Mouse (Mus musculus): ENCODE data around the gene Nr2f2. TPM values are rescaled to one million over a fixed set of nuclear protein-coding genes. Genes with fewer than 3 reads are reported as not detected.

The Nr2f2 gene
- polyA plus RNA-seq, 1 experiment from 2014 or later, result 25.1 TPM

- Histone ChIP-seq H3K36me3 (no peaks in the 10 kb centered on the region), H3K4me2 (no peak overlapping the region), H3K4me1 (replicated peaks) (no peaks in the 10 kb centered on the region), H3K4me3 (no peak overlapping the region), H3K27ac (no peak overlapping the region), H3K9me3 (replicated peaks) (no peaks in the 10 kb centered on the region), H3K27me3 (0 out of 2 replicates have a peak, but pooled peaks cover 3% of the 10 kb centered on the region), H3K9ac (no peak overlapping the region)
- no peak for ATAC-seq (replicated peaks; ENCODE audit: insufficient number of reproducible peaks, insufficient read depth, low FRiP score, low read depth)
Measured at GRCm38 (mm10) chr7:70304426-70304825, 62.1 kb downstream of the Nr2f2 start.
